Mouse (Mus musculus) neural tube, embryonic 12.5 days (tissue): ENCODE data around the gene Ndufa4. TPM values are rescaled to one million over a fixed set of nuclear protein-coding genes. Genes with fewer than 3 reads are reported as not detected.
"Not testable (repeated sequence)": the region's sequence is repeated elsewhere in the genome, so short reads cannot be mapped to it uniquely, and the experiment has no call there.

ENCODE experiments used
- ATAC-seq: fragments of 200-750 bp; cut with Nextera tagmentation; 2 replicates; pipeline ENCODE4 v1.8.0; 2017; ENCODE audit warnings: low read depth, mild to moderate bottlenecking, moderate TSS enrichment, moderate library complexity; ENCODE audit not compliant: low FRiP score
- H3K27ac ChIP-seq: fragments of 300-500 bp; sonication (generic); 2 replicates; pipeline ENCODE4 v1.5.1; 2016
- H3K27me3 ChIP-seq: fragments of 300-500 bp; sonication (generic); replicated peaks from 2 replicates; pipeline ENCODE4 v1.6.1; 2016; ENCODE audit warnings: mild to moderate bottlenecking
- H3K36me3 ChIP-seq: fragments of 300-500 bp; sonication (generic); 2 replicates; pipeline ENCODE4 v1.6.1; 2016; ENCODE audit warnings: mild to moderate bottlenecking
- H3K4me1 ChIP-seq: fragments of 300-500 bp; sonication (generic); 2 replicates; pipeline ENCODE4 v1.6.1; 2016
- H3K4me2 ChIP-seq: fragments of 300-500 bp; sonication (generic); replicated peaks from 2 replicates; pipeline ENCODE4 v1.6.1; 2016; ENCODE audit warnings: mild to moderate bottlenecking
- H3K4me3 ChIP-seq: fragments of 300-500 bp; sonication (generic); 2 replicates; pipeline ENCODE4 v1.5.1; 2016
- H3K9ac ChIP-seq: fragments of 300-500 bp; sonication (generic); 2 replicates; pipeline ENCODE4 v1.6.1; 2016; ENCODE audit warnings: mild to moderate bottlenecking
- H3K9me3 ChIP-seq: fragments of 300-500 bp; sonication (generic); 2 replicates; pipeline ENCODE4 v1.6.1; 2016; ENCODE audit warnings: mild to moderate bottlenecking
- WGBS: fragments of 180-500 bp; shearing (Covaris S2); methylation state at CpG from one replicate; pipeline ENCODE4 v1.1.7; 2016; 5-methylcytosine and 5-hydroxymethylcytosine counted together
- polyA plus RNA-seq: library from polyadenylated mRNA; unstranded; fragments of >200 nt; fragmentation: Nextera tagmentation; extraction: Ambion mirVana; gene quantifications from 2 replicates; pipeline ENCODE4 v1.2.1, GENCODE M21; 2016

The Ndufa4 gene
- 840 and 887 TPM in 2 replicates for polyA plus RNA-seq

DNA sequence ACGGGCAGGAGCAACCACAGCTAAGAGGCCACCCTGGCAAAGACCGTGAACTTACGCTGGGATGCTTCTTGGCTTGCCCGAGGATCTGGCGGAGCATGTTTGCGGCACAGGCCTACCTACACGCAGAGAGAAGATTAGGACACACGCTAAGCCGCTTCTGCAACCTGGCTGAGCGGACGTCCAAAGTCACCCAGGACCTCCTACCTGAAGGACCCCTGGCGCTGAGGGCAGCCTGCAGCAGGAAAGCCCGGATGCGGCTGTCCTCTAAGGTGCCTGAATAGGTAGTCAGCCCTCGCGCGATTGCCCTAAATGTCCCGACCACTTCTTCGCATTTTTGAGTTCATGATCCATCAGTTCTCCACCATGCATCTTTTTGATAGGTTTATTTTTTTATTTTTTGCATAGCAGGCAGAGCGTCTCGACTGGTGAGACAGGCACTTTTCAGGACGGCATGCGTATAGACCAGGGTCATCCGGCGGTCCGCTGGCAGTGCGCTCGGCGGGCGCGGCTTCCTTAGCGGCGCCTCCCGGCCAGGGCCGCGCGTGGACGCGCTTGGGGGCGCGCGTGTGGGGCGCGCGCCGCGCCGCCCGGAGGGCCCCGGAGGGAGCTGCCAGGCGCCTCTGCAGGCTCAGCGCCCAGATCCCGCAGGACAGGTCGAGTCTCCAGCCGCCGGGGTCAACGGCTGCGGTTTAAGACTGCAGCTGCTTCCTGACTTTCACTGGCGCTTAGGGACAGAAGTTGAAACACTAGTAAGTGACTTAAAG, at the start of gene Ndufa4, which contains the start of gene Phf14:
TSS of gene Ndufa4 (minus strand) at position 229 of the 764 bp plus-strand sequence.
TSS of gene Phf14 (plus strand) at position 541 of the 764 bp plus-strand sequence.
- Histone ChIP-seq H3K4me2 (peak within 1 kb of the TSS; percentile 64), H3K36me3 (peaks cover 17% of the 10 kb centered on the region), H3K9me3 (no peaks in the 10 kb centered on the region), H3K9ac (peak within 1 kb of the TSS; percentile 74), H3K4me1 (peaks cover 11% of the 10 kb centered on the region), H3K27me3 (no peaks in the 10 kb centered on the region), H3K4me3 (peak within 1 kb of the TSS; percentile 61), H3K27ac (no peak within 1 kb of the TSS)
- under 1% methylated on average over 59 of the region's 59 CpGs for WGBS
- ATAC-seq = peak; percentile 96

DNA sequence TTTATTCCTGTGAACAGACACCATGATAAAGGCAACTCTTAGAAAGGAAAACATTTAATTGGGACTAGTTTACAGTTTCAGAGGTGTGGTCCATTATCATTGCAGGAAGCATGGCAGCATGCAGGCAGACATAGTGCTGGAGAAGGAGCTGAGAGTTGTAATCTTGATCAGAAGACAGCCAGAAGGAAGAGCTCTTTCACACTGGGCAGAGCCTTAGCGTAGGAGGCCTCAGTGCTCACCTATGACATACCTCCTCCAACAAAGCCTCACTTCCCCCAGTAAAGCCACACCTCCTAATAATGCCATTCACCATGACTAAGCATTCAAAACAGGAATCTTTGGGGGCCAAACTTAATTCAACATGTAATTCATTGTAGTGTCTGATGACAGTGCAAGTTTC, 40.8 kb upstream of the Ndufa4 start:
- Histone ChIP-seq H3K27ac (no peak overlapping the region), H3K36me3 (peaks cover 18% of the 10 kb centered on the region), H3K9me3 (no peaks in the 10 kb centered on the region), H3K4me2 (no peak overlapping the region), H3K9ac (no peak overlapping the region), H3K4me1 (no peaks in the 10 kb centered on the region), H3K27me3 (no peaks in the 10 kb centered on the region), H3K4me3 (no peak overlapping the region)
- WGBS = 89% methylated on average over 1 of the region's 1 CpGs
- ATAC-seq = no peak

DNA sequence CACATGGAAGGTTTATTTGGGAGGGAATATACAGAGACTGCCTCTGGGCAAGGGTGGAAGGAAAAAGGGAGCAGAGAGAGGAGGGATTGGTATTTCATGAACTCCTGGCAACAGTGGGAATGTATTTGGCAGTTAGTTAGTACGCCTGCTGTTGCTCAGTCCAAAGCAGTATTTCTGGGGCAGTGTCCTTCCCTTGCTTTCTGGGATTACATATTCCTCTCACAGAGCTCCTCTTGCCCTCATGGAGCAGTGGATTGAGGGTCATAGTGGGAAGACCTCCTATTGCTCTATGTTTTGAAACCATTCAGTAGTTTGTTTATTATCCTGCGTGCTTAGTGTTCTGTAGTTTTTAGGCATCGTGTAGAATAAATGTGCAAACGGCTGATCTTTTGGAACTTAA, 34.8 kb upstream of the Ndufa4 start:
- H3K4me1 ChIP-seq = no peaks in the 10 kb centered on the region
- no peak overlapping the region for H3K4me3 ChIP-seq
- ATAC-seq = no peak
- no peaks in the 10 kb centered on the region for H3K9me3 ChIP-seq
- H3K27ac ChIP-seq = no peak overlapping the region
- H3K36me3 ChIP-seq = peaks cover 24% of the 10 kb centered on the region
- WGBS = 94% methylated on average over 4 of the region's 4 CpGs
- no peak overlapping the region for H3K4me2 ChIP-seq
- no peaks in the 10 kb centered on the region for H3K27me3 ChIP-seq
- no peak overlapping the region for H3K9ac ChIP-seq

DNA sequence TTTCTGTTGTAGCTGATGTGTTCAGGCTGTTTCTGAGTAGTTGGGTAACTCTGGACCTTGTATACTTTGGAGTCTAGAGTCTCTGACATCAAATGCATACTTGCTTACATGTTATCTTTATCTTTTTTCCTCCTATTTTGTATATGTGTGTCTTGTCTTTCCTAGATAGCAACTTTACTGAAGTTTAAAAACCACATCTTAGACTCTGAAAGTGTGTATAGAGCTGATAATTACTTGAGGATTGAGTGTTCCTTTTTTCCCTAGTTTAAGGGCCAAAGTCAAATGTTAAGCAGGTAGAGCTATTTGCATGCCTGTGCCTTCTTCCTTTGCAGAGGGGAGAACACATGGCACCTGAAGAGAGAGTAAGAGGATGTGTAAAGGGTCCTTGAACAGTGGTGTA, 33.6 kb upstream of the Ndufa4 start:
- H3K36me3 ChIP-seq = peaks cover 20% of the 10 kb centered on the region

DNA sequence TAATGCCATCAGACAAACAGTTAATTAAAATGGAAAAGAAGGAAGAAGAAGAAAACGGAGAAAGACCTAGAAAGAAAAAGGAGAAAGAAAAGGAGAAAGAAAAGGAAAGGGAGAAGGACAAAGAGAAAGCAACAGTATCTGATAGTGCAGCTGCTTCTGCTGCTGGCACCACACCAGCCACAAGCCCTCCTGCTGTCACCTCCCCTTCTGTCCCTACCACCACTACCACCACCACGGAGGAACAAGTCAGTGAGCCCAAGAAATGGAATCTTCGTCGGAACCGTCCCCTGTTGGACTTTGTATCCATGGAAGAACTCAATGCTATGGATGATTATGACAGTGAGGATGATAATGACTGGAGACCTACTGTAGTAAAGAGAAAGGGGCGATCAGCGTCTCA, 26.1 kb upstream of the Ndufa4 start:
- H3K36me3 ChIP-seq = peaks cover 10% of the 10 kb centered on the region
- H3K4me2 ChIP-seq = no peak overlapping the region
- WGBS = 95% methylated on average over 7 of the region's 7 CpGs
- no peaks in the 10 kb centered on the region for H3K9me3 ChIP-seq
- no peaks in the 10 kb centered on the region; the same call in 1 of the 2 replicates for H3K4me1 ChIP-seq
- no peak overlapping the region for H3K27ac ChIP-seq
- no peak overlapping the region for H3K4me3 ChIP-seq
- ATAC-seq = no peak
- H3K9ac ChIP-seq = no peak overlapping the region
- H3K27me3 ChIP-seq = no peaks in the 10 kb centered on the region

More for the DNA sequence above, 33.6 kb upstream of the Ndufa4 start:
- H3K9me3 ChIP-seq = no peaks in the 10 kb centered on the region
- H3K4me3 ChIP-seq = no peak overlapping the region
- H3K4me2 ChIP-seq = no peak overlapping the region
- no peaks in the 10 kb centered on the region for H3K4me1 ChIP-seq
- H3K9ac ChIP-seq = no peak overlapping the region
- no peak for ATAC-seq
- H3K27ac ChIP-seq = no peak overlapping the region
- H3K27me3 ChIP-seq = no peaks in the 10 kb centered on the region

DNA sequence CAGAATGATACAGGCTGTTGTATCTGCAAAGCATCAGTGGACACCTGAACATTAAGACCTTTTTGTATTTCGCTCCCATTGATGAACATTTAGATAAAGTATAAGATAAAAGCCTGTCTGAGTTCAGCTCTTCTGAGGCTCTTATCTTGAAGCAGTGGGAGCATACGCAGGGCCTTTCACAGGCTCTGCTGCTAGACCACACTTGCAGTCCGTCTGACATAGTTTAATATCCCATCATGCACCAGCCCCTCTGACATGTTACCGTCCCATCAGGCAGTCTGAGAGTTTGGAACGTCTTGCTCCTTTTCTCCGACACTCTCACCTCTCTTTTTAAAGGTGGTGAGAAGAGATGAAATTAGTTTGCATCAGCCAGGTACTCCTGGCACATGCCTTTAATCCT, 20.2 kb upstream of the Ndufa4 start:
- WGBS = 86% methylated on average over 6 of the region's 6 CpGs
- Histone ChIP-seq H3K27me3 (no peaks in the 10 kb centered on the region), H3K9me3 (no peaks in the 10 kb centered on the region), H3K4me2 (peak overlapping the region; percentile 72), H3K4me3 (0 out of 2 replicates have a peak overlapping the region, but pooled peaks have one; percentile 66), H3K9ac (no peak overlapping the region), H3K27ac (no peak overlapping the region), H3K36me3 (no peaks in the 10 kb centered on the region; the same call in 1 of the 2 replicates), H3K4me1 (peaks cover 10% of the 10 kb centered on the region)
- ATAC-seq = no peak

DNA sequence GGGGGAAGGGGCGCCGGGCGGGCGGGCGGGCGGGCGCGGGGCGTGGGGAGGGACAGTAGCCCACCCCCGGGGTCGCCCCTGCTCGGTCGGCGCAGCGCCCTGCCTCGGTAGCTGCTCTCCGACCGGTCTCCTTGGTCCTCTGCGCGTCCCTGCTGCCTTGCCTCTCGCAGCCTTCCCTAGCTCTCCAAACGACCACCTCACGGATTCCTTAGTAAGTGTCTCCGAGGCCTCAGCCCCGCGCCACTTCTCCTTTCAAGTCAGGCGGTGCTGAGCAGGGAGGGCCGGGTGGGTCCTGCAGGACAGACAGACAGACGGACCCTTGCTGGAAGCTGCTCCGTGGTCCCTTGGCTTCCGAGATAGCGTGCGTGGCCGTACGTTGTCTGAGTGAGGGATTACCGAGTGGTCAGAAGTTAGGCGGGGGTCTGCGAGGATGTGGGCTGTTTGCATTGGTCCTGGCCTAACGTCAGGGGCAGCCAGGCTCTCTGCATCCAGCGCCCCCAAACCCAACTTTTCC, 18.8 kb upstream of the Ndufa4 start:
- peak overlapping the region; percentile 97 for H3K9ac ChIP-seq
- peaks cover 10% of the 10 kb centered on the region for H3K4me1 ChIP-seq
- WGBS = under 1% methylated on average over 40 of the region's 40 CpGs
- no peaks in the 10 kb centered on the region for H3K9me3 ChIP-seq
- peak overlapping the region; percentile 72 for H3K4me2 ChIP-seq
- no peaks in the 10 kb centered on the region for H3K27me3 ChIP-seq
- peak overlapping the region; percentile 66 for H3K4me3 ChIP-seq
- peak; percentile 87 for ATAC-seq
- peak overlapping the region; percentile 94 for H3K27ac ChIP-seq
- H3K36me3 ChIP-seq = no peaks in the 10 kb centered on the region; the same call in 1 of the 2 replicates

DNA sequence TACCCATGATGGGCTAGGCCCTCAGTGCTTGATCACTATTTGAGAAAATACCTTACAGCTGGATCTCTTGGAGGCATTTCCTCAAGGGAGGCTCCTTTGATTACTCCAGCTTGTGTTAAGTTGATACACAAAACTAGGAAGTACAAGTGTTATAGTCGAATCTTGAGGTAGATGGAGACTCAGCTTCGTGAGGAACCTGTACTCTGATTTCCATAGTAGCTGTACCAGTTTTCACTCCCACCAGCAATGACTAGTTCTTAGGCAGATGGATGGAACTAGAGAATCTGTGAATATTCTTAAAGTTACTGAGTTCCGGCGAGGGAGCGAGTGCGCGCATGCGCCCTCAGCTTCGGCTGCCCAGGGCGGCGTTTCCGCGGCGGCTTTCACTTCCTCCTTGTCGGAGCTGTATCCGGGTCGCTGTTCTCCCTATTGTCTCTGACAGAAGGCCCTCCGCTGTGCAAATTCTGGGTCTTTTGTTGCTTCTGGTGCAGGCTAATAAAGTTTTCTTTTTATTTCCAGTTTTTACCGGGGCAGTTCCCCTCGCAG, 18.3 kb upstream of the Ndufa4 start:
- Histone ChIP-seq H3K4me1 (peaks cover 10% of the 10 kb centered on the region), H3K36me3 (no peaks in the 10 kb centered on the region; the same call in 1 of the 2 replicates), H3K9ac (peak overlapping the region; percentile 97), H3K27me3 (no peaks in the 10 kb centered on the region), H3K27ac (peak overlapping the region; percentile 94), H3K4me3 (peak overlapping the region; percentile 66), H3K4me2 (peak overlapping the region; percentile 72), H3K9me3 (no peaks in the 10 kb centered on the region)
- WGBS = 1% methylated on average over 20 of the region's 20 CpGs
- ATAC-seq = peak; percentile 97

DNA sequence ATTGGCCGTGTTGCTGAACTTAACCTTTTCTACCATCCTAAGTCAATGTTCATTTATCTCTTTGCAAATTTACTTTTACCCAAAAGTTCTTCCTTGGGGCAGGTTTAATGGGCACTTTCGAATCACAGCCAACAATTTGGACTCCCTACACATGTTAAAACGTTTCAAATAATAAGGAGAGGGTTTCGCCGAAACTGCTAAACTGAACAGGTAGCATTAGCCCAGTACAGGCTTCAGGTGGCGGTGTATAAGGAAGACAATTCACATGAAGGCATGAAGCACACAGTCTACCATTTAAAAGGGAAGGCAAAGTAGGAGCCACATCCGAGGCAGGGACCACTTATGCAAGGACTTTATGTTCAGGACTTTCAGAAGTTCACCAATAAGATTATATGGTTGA, 873 bp upstream of the Ndufa4 start:
- Histone ChIP-seq H3K27me3 (no peaks in the 10 kb centered on the region), H3K4me1 (peaks cover 11% of the 10 kb centered on the region), H3K9ac (peak overlapping the region; percentile 74; the same call in 1 of the 2 replicates), H3K36me3 (peaks cover 11% of the 10 kb centered on the region), H3K4me3 (peak overlapping the region; percentile 61), H3K4me2 (peak overlapping the region; percentile 64), H3K9me3 (no peaks in the 10 kb centered on the region), H3K27ac (no peak overlapping the region)
- 31% methylated on average over 7 of the region's 7 CpGs for WGBS
- ATAC-seq = 0 out of 2 replicates have a peak, but pooled peaks have one; percentile 10

DNA sequence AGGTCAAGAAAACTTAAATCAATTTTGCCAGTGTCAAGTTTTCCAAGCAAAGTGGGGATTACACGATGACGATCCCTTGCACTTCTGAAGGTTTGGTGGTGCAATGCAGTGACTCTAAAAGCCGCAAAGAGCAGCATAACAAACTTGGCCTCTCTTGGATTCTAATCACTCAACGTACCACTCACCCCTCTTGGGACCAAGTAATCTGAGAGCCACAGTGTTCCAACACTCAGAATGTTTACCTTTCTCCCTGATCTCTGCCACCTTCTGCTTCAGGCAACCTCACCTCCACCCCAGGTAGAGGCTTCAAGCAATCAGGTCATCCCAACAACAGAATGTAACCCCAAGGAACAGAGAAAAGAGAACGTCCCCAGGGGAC, 418 bp downstream of the Ndufa4 start:
- no peak overlapping the region for H3K27ac ChIP-seq
- peak; percentile 68 for ATAC-seq
- peak overlapping the region; percentile 61 for H3K4me3 ChIP-seq
- 2% methylated on average over 5 of the region's 5 CpGs for WGBS
- peak overlapping the region; percentile 74 for H3K9ac ChIP-seq
- peaks cover 11% of the 10 kb centered on the region for H3K4me1 ChIP-seq
- H3K36me3 ChIP-seq = peaks cover 17% of the 10 kb centered on the region
- H3K4me2 ChIP-seq = peak overlapping the region; percentile 64
- H3K9me3 ChIP-seq = no peaks in the 10 kb centered on the region
- no peaks in the 10 kb centered on the region for H3K27me3 ChIP-seq

DNA sequence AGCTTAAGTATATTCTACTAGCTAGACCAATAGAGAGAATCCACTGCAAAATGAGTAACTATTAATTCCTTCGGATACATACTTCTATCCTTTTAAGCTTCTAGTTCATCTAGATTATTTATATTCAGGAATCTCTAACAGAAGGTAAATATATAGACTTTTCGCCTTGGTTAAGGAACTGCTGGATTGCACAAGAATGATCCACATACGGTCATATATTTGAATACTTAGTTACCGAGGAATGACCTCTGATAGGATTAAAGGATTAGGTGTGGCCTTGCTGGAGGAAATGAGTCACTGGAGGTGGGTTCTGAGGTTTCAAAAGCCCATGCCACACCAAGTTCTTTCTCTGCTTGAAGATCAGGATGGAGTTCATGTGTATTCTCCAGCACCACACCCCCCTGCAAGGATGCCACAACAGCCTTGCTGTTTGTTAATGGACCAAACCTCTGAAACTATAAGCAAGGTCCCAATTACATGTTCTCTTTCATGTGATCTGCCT, 6.4 kb downstream of the Ndufa4 start:
- Histone ChIP-seq H3K4me1 (peaks cover 2% of the 10 kb centered on the region), H3K4me3 (no peak overlapping the region), H3K4me2 (no peak overlapping the region), H3K36me3 (peaks cover 36% of the 10 kb centered on the region), H3K9me3 (no peaks in the 10 kb centered on the region), H3K9ac (no peak overlapping the region), H3K27me3 (no peaks in the 10 kb centered on the region), H3K27ac (no peak overlapping the region)
- ATAC-seq = no peak
- 91% methylated on average over 4 of the region's 4 CpGs for whole genome bisulfite sequencing

DNA sequence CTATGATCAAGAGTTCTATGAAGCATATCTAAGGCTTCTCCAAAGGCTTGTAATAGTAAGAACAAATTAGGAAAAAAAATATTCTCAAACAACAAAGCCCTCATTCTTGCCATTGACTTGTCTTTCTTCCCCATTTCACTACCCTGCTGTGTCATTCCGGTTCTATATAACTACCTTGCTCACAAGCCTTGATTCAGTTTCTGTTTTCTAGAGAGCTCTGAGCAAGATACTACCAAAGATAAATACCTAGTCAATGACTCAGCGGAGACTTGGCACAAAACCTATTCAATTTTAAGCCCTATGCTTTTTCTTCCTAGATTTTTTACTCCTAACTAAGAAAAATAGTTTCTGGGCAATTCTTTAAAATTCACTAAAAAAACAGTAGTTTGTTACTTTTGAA, 31.9 kb downstream of the Ndufa4 start:
- H3K9ac ChIP-seq, H3K4me2 ChIP-seq, H3K27me3 ChIP-seq, H3K4me1 ChIP-seq, H3K9me3 ChIP-seq, ATAC-seq, H3K36me3 ChIP-seq, H3K27ac ChIP-seq, H3K4me3 ChIP-seq: not testable (repeated sequence)
- WGBS = no CpG with 5 or more reads among the region's 2 CpGs
